Mouse (Mus musculus): Measurements from ENCODE around the gene Ncaph2. TPM values are rescaled to one million over a fixed set of nuclear protein-coding genes. Genes with fewer than 3 reads are reported as not detected.

The Ncaph2 gene
- polyA plus RNA-seq, 1 experiment = 142 TPM

GRCm38 (mm10) chr15:89316146-89316545 is 39.4 kb upstream of the Ncaph2 start:
- no peak for TF ChIP-seq POLR2A (IDR thresholded peaks at IDR 0.05; ENCODE audit: borderline replicate concordance, low read depth, low read length)
- TF ChIP-seq CTCF (IDR thresholded peaks at IDR 0.05; ENCODE audit: low read depth, low read length) = no peak; the same call in 1 of the 2 replicates
- Histone ChIP-seq H3K4me3 (ENCODE audit: insufficient read depth, low read length) (no peak overlapping the region), H3K4me1 (ENCODE audit: control insufficient read depth, insufficient read depth, low read length) (peaks cover 22% of the 10 kb centered on the region)

DNA sequence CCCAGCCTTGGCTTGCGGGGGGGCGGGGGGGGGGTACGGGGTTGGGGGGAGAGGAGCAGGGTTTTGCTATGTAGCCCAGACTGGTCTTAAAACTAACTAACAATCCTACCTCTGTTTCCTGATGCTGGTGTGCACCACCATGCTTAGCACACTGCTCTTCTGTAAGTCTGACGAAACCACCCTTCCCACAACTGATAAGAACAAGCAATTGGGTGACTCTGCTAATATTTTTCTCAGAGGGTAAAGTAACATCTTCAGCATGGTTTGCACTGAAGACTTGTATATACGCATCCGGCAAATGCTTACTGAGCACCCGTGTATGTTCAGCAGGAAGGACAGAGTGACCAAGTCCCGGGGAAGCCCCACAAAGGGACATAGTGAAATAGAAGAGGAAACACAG is 34.3 kb upstream of the Ncaph2 start:
- no peak overlapping the region for H3K4me3 ChIP-seq (ENCODE audit: insufficient read depth, low read length)
- TF ChIP-seq POLR2A (IDR thresholded peaks at IDR 0.05; ENCODE audit: borderline replicate concordance, low read depth, low read length) (no peak), CTCF (IDR thresholded peaks at IDR 0.05; ENCODE audit: low read depth, low read length) (no peak)

More at GRCm38 (mm10) chr15:89316146-89316545, 39.4 kb upstream of the Ncaph2 start:
- no peak overlapping the region for H3K27ac ChIP-seq (ENCODE audit: insufficient read depth, low read depth, low read length)

GRCm38 (mm10) chr15:89322670-89323522 is 32.6 kb upstream of the Ncaph2 start, which contains the start of gene Adm2:
Gene Adm2, plus strand, starts transcription at chr15:89322720.
- TF ChIP-seq POLR2A (IDR thresholded peaks at IDR 0.05; ENCODE audit: borderline replicate concordance, low read depth, low read length) (no peak), CTCF (IDR thresholded peaks at IDR 0.05; ENCODE audit: low read depth, low read length) (no peak)
- Histone ChIP-seq H3K27ac (ENCODE audit: insufficient read depth, low read depth, low read length) (no peak within 1 kb of the TSS), H3K4me3 (ENCODE audit: insufficient read depth, low read length) (no peak within 1 kb of the TSS), H3K4me1 (ENCODE audit: control insufficient read depth, insufficient read depth, low read length) (no peaks in the 10 kb centered on the region)

More for the DNA sequence above, 34.3 kb upstream of the Ncaph2 start:
- no peak overlapping the region for H3K27ac ChIP-seq (ENCODE audit: insufficient read depth, low read depth, low read length)
- H3K4me1 ChIP-seq (ENCODE audit: control insufficient read depth, insufficient read depth, low read length) = no peaks in the 10 kb centered on the region

DNA sequence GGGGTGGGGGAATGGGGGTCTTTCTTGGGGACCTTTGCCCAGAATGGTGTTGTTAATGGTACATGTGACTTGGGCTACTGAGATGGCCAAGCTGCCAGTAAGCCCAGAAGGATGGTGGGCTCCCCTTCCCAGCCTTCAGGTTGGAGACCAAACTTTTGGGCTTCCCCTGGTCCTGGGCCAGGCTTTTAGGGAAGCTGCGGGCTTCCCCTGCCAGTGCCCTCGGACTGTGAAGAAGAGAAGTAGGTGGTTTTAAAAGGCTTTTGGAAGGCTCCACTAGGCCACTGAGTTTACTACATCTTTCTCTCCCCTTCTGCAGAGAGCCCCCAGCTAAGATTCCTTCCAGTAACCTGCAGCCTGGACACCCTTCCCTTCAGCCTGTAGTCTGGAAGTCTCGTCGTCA is 31.9 kb upstream of the Ncaph2 start:
- no peak overlapping the region for H3K4me3 ChIP-seq (ENCODE audit: insufficient read depth, low read length)
- TF ChIP-seq CTCF (IDR thresholded peaks at IDR 0.05; ENCODE audit: low read depth, low read length) = no peak
- TF ChIP-seq POLR2A (IDR thresholded peaks at IDR 0.05; ENCODE audit: borderline replicate concordance, low read depth, low read length) = no peak
- no peak overlapping the region for H3K27ac ChIP-seq (ENCODE audit: insufficient read depth, low read depth, low read length)
- no peaks in the 10 kb centered on the region for H3K4me1 ChIP-seq (ENCODE audit: control insufficient read depth, insufficient read depth, low read length)

DNA sequence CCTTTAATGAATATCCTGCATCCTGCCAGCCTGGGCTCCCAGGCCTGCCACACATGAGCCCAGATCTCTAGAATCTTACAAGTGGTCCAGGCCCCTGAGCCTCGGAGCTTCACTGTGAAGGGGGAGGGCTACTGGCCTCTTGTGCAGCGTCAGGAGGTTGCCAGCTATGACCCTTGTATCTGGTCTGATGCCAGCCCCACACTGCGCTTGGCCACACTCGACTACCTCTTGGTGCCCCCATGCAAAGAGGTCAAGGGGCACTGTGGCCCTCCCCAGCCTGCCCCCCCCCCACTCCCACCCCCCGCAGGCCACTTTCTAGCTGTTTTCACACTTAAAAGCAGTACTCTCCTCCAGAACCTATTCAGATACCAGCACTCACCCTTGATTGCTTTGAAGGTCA is 29.1 kb upstream of the Ncaph2 start:
- TF ChIP-seq CTCF (IDR thresholded peaks at IDR 0.05; ENCODE audit: low read depth, low read length) = no peak
- TF ChIP-seq POLR2A (IDR thresholded peaks at IDR 0.05; ENCODE audit: borderline replicate concordance, low read depth, low read length) = no peak
- Histone ChIP-seq H3K27ac (ENCODE audit: insufficient read depth, low read depth, low read length) (no peak overlapping the region), H3K4me1 (ENCODE audit: control insufficient read depth, insufficient read depth, low read length) (no peaks in the 10 kb centered on the region), H3K4me3 (ENCODE audit: insufficient read depth, low read length) (no peak overlapping the region)

DNA sequence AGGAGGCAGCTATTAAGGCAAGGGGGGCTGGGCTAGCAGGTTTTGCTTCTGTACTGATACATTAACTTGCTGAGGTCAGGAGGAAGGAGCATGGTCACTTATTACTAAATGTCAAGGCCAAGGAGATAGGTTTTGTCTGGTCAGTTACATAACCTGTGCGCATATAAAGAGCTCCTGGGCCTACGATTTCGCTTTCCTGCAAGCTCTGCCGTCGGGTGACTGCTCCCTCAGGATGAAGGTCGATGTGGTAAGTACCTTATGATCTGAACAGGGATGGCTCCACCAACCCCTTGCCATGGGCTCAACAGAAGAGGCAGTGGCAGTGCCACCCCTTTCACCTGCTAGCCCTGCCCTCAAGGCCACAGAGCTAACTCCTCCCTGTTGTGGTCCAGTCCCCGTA is 21.2 kb upstream of the Ncaph2 start, which contains the start of gene Miox:
Gene Miox, plus strand, starts transcription at position 128 of the 400 bp plus-strand sequence.
- TF ChIP-seq CTCF (IDR thresholded peaks at IDR 0.05; ENCODE audit: low read depth, low read length) (no peak), POLR2A (IDR thresholded peaks at IDR 0.05; ENCODE audit: borderline replicate concordance, low read depth, low read length) (no peak)
- Histone ChIP-seq H3K4me1 (ENCODE audit: control insufficient read depth, insufficient read depth, low read length) (no peaks in the 10 kb centered on the region), H3K4me3 (ENCODE audit: insufficient read depth, low read length) (no peak within 1 kb of the TSS), H3K27ac (ENCODE audit: insufficient read depth, low read depth, low read length) (no peak within 1 kb of the TSS)

- TF ChIP-seq POLR2A (IDR thresholded peaks at IDR 0.05; ENCODE audit: borderline replicate concordance, low read depth, low read length) = no peak
- TF ChIP-seq CTCF (IDR thresholded peaks at IDR 0.05; ENCODE audit: low read depth, low read length) = no peak
- Histone ChIP-seq H3K4me1 (ENCODE audit: control insufficient read depth, insufficient read depth, low read length) (peaks cover 5% of the 10 kb centered on the region), H3K27ac (ENCODE audit: insufficient read depth, low read depth, low read length) (no peak overlapping the region), H3K4me3 (ENCODE audit: insufficient read depth, low read length) (no peak overlapping the region)
These were observed 20.6 kb upstream of the Ncaph2 start for GRCm38 (mm10) chr15:89334774-89335537.

GRCm38 (mm10) chr15:89336422-89336821 is 19.1 kb upstream of the Ncaph2 start:
- no peak overlapping the region for H3K27ac ChIP-seq (ENCODE audit: insufficient read depth, low read depth, low read length)
- H3K4me3 ChIP-seq (ENCODE audit: insufficient read depth, low read length) = no peak overlapping the region
- peaks cover 11% of the 10 kb centered on the region for H3K4me1 ChIP-seq (ENCODE audit: control insufficient read depth, insufficient read depth, low read length)
- TF ChIP-seq POLR2A (IDR thresholded peaks at IDR 0.05; ENCODE audit: borderline replicate concordance, low read depth, low read length) (no peak), CTCF (IDR thresholded peaks at IDR 0.05; ENCODE audit: low read depth, low read length) (no peak)

GRCm38 (mm10) chr15:89339696-89340095 is 15.8 kb upstream of the Ncaph2 start:
- Histone ChIP-seq H3K4me3 (ENCODE audit: insufficient read depth, low read length) (no peak overlapping the region), H3K4me1 (ENCODE audit: control insufficient read depth, insufficient read depth, low read length) (peaks cover 11% of the 10 kb centered on the region), H3K27ac (ENCODE audit: insufficient read depth, low read depth, low read length) (no peak overlapping the region)
- TF ChIP-seq POLR2A (IDR thresholded peaks at IDR 0.05; ENCODE audit: borderline replicate concordance, low read depth, low read length) (no peak), CTCF (IDR thresholded peaks at IDR 0.05; ENCODE audit: low read depth, low read length) (no peak)

Measured in bone marrow macrophage, adult 2 months (primary cell).